Mouse (Mus musculus) bone marrow, adult 2 months (tissue): ENCODE data around the gene Ispd.

Source experiments
- CTCF ChIP-seq: fragments of 200-500 bp; IDR thresholded peaks from 2 replicates; pipeline ENCODE4 v1.5.1; 2011; ENCODE audit warnings: low read length, control low read depth; ENCODE audit not compliant: control insufficient read depth, insufficient read depth
- POLR2A ChIP-seq: fragments of 200-500 bp; IDR thresholded peaks from 2 replicates; pipeline ENCODE4 v1.6.1; 2011; ENCODE audit warnings: low read depth, mild to moderate bottlenecking, control low read depth, low read length, borderline replicate concordance; ENCODE audit not compliant: control insufficient read depth

DNA sequence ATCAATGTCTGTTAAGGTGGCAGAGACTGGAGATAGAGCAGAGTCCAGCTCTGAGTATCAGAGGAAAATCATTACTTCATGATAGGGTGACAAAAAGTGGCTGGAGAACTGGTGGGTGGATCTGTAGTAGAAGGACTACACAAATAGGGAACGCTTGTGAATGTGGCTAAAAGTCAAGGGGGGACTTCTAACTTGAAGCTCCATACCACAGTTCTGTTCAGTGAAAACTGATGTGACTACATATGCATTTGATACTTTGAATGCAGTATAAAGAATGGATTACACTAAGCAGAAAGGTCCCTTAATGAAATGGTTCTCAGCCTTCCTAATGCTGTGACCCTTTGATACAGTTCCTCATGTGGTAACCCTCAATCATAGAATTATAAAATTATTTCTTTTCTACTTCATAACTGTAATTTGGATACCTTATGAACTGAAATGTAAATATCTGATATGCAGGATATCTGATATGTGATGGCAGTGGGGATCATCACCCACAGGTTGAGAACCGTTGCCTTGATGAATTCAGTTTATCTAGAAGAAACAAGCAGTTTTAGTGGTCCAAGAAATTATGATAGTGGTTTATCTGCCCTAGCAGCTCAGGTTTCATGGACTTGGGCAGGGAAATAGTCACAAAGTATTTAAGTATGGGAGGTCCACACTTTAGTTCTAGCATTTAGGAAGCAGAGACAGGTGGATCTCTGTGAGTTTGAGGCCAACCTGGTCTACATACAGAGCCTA is 152.1 kb downstream of the Ispd start:
- TF ChIP-seq CTCF: no peak
- TF ChIP-seq POLR2A: no peak
